Comparison of ENCODE assay signal across 8 mouse cellular contexts in the genomic region with DNA sequence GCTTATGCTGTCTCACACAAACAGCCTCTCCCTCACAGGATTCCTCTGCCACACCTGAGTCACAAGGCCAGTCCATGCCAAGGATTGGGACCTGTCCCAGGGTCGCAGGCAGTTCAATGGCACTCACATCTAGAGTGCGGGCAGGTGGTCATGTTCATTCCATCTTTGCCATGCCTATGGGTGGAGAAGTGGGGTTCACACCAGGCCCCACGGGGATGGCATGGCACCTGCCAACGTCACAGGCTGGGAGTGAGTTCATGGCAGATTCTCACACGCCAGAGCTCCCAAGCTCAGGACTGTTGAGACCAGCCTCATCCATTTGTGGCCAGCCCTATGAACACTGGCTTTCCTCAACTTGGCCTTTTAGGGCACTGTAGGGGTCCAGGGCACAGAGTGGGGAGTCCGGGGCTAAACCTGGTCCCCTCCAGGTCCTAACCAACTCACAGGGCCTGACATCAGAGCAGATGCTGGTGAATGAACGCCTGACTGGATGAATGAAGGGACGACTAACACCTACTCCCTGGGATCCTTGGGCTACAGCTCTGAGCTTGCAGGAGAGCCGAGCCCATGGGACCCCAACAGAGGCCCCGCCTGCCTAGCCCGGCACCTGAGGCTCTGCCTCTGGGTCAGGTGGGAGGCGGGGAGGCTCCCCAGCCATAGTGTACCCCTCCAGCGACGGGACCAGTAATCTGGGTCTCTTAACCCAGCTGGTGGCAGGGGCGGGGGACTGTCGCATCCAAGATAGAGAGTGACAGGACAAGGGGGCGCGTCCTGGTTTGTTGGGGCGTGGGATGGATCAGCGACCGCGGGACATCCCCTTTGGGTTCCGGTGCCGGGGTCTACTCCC. TPM values are rescaled to one million over a fixed set of nuclear protein-coding genes. Genes with fewer than 3 reads are reported as not detected.
DNase-seq lines count a peak whose midpoint lies in the region; ATAC-seq and TF ChIP-seq lines count a peak whose summit lies in the region.
"Had no signal": no experiment of that assay in that cellular context is flagged by ENCODE, and none has a peak within 500 bp of the region (broad histone marks: within the 10 kb centered on the region; RNA-seq: fewer than 3 reads in every experiment).

No protein-coding gene starts in this region.

- WGBS in lung, adult 2 months: 24% methylated on average over 24 of the region's 24 CpGs
- 17% methylated on average over 24 of the region's 24 CpGs for WGBS in embryonic facial prominence, embryonic 13.5 days
- WGBS in intestine, embryonic 15.5 days: 17% methylated on average over 24 of the region's 24 CpGs
- WGBS in neural tube, embryonic 14.5 days: 16% methylated on average over 23 of the region's 24 CpGs

- no peak overlapping the region for H3K27ac ChIP-seq in embryonic facial prominence, embryonic 13.5 days
- H3K27ac ChIP-seq in intestine, embryonic 15.5 days: no peak overlapping the region
- no peak overlapping the region for H3K27ac ChIP-seq in neural tube, embryonic 14.5 days (ENCODE audit: low read depth, low read length)

- H3K27me3 ChIP-seq in embryonic facial prominence, embryonic 13.5 days: peaks cover 71% of the 10 kb centered on the region
- H3K27me3 ChIP-seq in intestine, embryonic 15.5 days (replicated peaks): peaks cover 25% of the 10 kb centered on the region
- peaks cover 22% of the 10 kb centered on the region for H3K27me3 ChIP-seq in neural tube, embryonic 14.5 days (ENCODE audit: control insufficient read depth, insufficient read depth, low read length)

- peak overlapping the region; percentile 74 for H3K9ac ChIP-seq in embryonic facial prominence, embryonic 13.5 days
- H3K9ac ChIP-seq in intestine, embryonic 15.5 days: peak overlapping the region; percentile 70
- H3K9ac ChIP-seq in neural tube, embryonic 14.5 days (replicated peaks; ENCODE audit: low read depth, low read length): peak overlapping the region; percentile 81

- no peaks in the 10 kb centered on the region for H3K36me3 ChIP-seq in embryonic facial prominence, embryonic 13.5 days
- H3K36me3 ChIP-seq in intestine, embryonic 15.5 days: no peaks in the 10 kb centered on the region
- no peaks in the 10 kb centered on the region for H3K36me3 ChIP-seq in neural tube, embryonic 14.5 days (ENCODE audit: control insufficient read depth, insufficient read depth, low read length)

- H3K4me1 ChIP-seq in lung, adult 2 months (ENCODE audit: control insufficient read depth, insufficient read depth, low read length): peaks cover 39% of the 10 kb centered on the region
- peaks cover 47% of the 10 kb centered on the region for H3K4me1 ChIP-seq in embryonic facial prominence, embryonic 13.5 days
- H3K4me1 ChIP-seq in intestine, embryonic 15.5 days (replicated peaks): peaks cover 36% of the 10 kb centered on the region
- H3K4me1 ChIP-seq in neural tube, embryonic 14.5 days (ENCODE audit: control insufficient read depth, insufficient read depth, low read length): peaks cover 7% of the 10 kb centered on the region; the same call in 1 of the 2 replicates

- no peak for ATAC-seq in embryonic facial prominence, embryonic 13.5 days (ENCODE audit: insufficient number of reproducible peaks, insufficient read depth, low FRiP score, low TSS enrichment, low read depth)
- no peak for ATAC-seq in intestine, embryonic 15.5 days
- peak; percentile 57; the same call in 1 of the 2 replicates for ATAC-seq in neural tube, embryonic 14.5 days (ENCODE audit: low read depth)

- no peaks in the 10 kb centered on the region for H3K9me3 ChIP-seq in embryonic facial prominence, embryonic 13.5 days
- H3K9me3 ChIP-seq in intestine, embryonic 15.5 days: no peaks in the 10 kb centered on the region
- H3K9me3 ChIP-seq in neural tube, embryonic 14.5 days (ENCODE audit: control insufficient read depth, low read length): no peaks in the 10 kb centered on the region
- H3K9me3 ChIP-seq: megakaryocyte, embryonic 14.5 days had no signal

- no peak for DNase-seq in lung, adult 2 months
- DNase-seq in lung, postnatal 25 days (ENCODE audit: low spot score): no peak
- no peak for DNase-seq in embryo, embryonic 10.5 days (ENCODE audit: low spot score)
- DNase-seq in layer of hippocampus, adult 9-10 months (ENCODE audit: low spot score): no peak

- no peak for TF ChIP-seq CTCF in lung, adult 2 months (IDR thresholded peaks at IDR 0.05; ENCODE audit: insufficient read depth, low read length)

- H3K4me3 ChIP-seq in lung, adult 2 months (replicated peaks; ENCODE audit: extremely low read depth, low read depth, low read length): peak overlapping the region; percentile 67
- peak overlapping the region; percentile 63 for H3K4me3 ChIP-seq in embryonic facial prominence, embryonic 13.5 days
- H3K4me3 ChIP-seq in intestine, embryonic 15.5 days (replicated peaks): peak overlapping the region; percentile 63
- peak overlapping the region; percentile 62 for H3K4me3 ChIP-seq in neural tube, embryonic 14.5 days (ENCODE audit: low read depth, low read length)

- H3K4me2 ChIP-seq in embryonic facial prominence, embryonic 13.5 days: peak overlapping the region; percentile 99
- H3K4me2 ChIP-seq in intestine, embryonic 15.5 days (replicated peaks): peak overlapping the region; percentile 99
- peak overlapping the region; percentile 98 for H3K4me2 ChIP-seq in neural tube, embryonic 14.5 days (ENCODE audit: low read depth, low read length)

- no peak for TF ChIP-seq POLR2A in lung, adult 2 months (IDR thresholded peaks at IDR 0.05; ENCODE audit: borderline replicate concordance, extremely low read depth, low read depth, low read length)

RNA-seq across cellular contexts. Expression of a gene that starts 0.8 kb away (rescaled TPM):
- 26.9 and 30.0 TPM in 2 replicates for polyA plus RNA-seq in lung, adult 2 months (2012; rRNA removed)
- 0.62 and 1.2 TPM in 2 replicates for polyA plus RNA-seq in embryonic facial prominence, embryonic 13.5 days (2015; fragmentation: Nextera tagmentation; extraction: Ambion mirVana)
- 0.50 and 0.62 TPM in 2 replicates for polyA plus RNA-seq in intestine, embryonic 15.5 days (2015; fragmentation: Nextera tagmentation; extraction: Ambion mirVana)
- 4.4 and 6.4 TPM in 2 replicates for polyA plus RNA-seq in neural tube, embryonic 14.5 days (2014; fragmentation: Nextera tagmentation; extraction: Ambion mirVana)
